Mouse (Mus musculus) mouse trophoblast stem cell (cell line): ENCODE data around the gene Prrt1.

Experiments
- in situ Hi-C, 2 experiments: fragments of 300-500 bp; cut with MseI, MboI; formaldehyde crosslinking; loops; 2 replicates in 1 of 2; 3 replicates in 1 of 2; pipeline ENCODE4 v1.15.1; 2025

Gene Prrt1

GRCm38 (mm10) chr17:34627943-34628643, 1.2 kb upstream of the Prrt1 start, which contains the start of gene Ppt2:
Gene Ppt2, minus strand, starts transcription at chr17:34628510.
- in situ Hi-C loops, result no loop called here

GRCm38 (mm10) chr17:34628644-34628967, 727 bp upstream of the Prrt1 start:
- in situ Hi-C loops, result no loop called here

GRCm38 (mm10) chr17:34629796-34630603, 667 bp downstream of the Prrt1 start:
- in situ Hi-C loops, result no loop called here

GRCm38 (mm10) chr17:34630761-34631301, 1.5 kb downstream of the Prrt1 start:
- in situ Hi-C loops, result no loop called here

- in situ Hi-C loops, result no loop called here
Observed at GRCm38 (mm10) chr17:34631647-34632046, 2.3 kb downstream of the Prrt1 start.

- in situ Hi-C loops, result no loop called here
Observed at GRCm38 (mm10) chr17:34632261-34632691, 2.9 kb downstream of the Prrt1 start.

- in situ Hi-C loops, result no loop called here
Observed at GRCm38 (mm10) chr17:34635671-34636070, 6.3 kb downstream of the Prrt1 start.

- in situ Hi-C loops, result no loop called here
Observed at GRCm38 (mm10) chr17:34637459-34637858, 8.1 kb downstream of the Prrt1 start.

GRCm38 (mm10) chr17:34639461-34640255, 10.3 kb downstream of the Prrt1 start:
- in situ Hi-C loops, result no loop called here

GRCm38 (mm10) chr17:34640778-34641601, 11.7 kb downstream of the Prrt1 start:
- in situ Hi-C loops, result no loop called here

GRCm38 (mm10) chr17:34641945-34642344, 12.6 kb downstream of the Prrt1 start:
- in situ Hi-C loops, result no loop called here

- in situ Hi-C loops, result no loop called here
Observed at GRCm38 (mm10) chr17:34643379-34643778, 14.0 kb downstream of the Prrt1 start.

- in situ Hi-C loops, result no loop called here
Observed at GRCm38 (mm10) chr17:34643944-34644343, 14.6 kb downstream of the Prrt1 start.

GRCm38 (mm10) chr17:34644608-34645007, 15.3 kb downstream of the Prrt1 start, which contains the start of gene Fkbpl:
Gene Fkbpl, plus strand, starts transcription at chr17:34644764.
- in situ Hi-C loops, result no loop called here

- in situ Hi-C loops, result no loop called here
Observed at GRCm38 (mm10) chr17:34645256-34645829, 16.0 kb downstream of the Prrt1 start.

GRCm38 (mm10) chr17:34645831-34646511, 16.6 kb downstream of the Prrt1 start:
- in situ Hi-C loops, result no loop called here

- in situ Hi-C loops, result no loop called here
Observed at GRCm38 (mm10) chr17:34646906-34647787, 17.8 kb downstream of the Prrt1 start, which contains the start of gene Atf6b. Gene Atf6b, plus strand, starts transcription at chr17:34647146.

GRCm38 (mm10) chr17:34648141-34648890, 19.0 kb downstream of the Prrt1 start:
- in situ Hi-C loops, result no loop called here
